Mouse (Mus musculus) heart, adult 11 months (tissue): ENCODE measurements around the gene Grb2.
"Not testable (repeated sequence)": the region's sequence is repeated elsewhere in the genome, so short reads cannot be mapped to it uniquely, and the experiment has no call there.

Source experiments
- DNase-seq: peaks from one replicate; pipeline ENCODE4 v3.0.0; 2022

The Grb2 gene

GRCm38 (mm10) chr11:115684877-115685276, 23.5 kb downstream of the Grb2 start:
- DNase-seq, result no peak

DNA sequence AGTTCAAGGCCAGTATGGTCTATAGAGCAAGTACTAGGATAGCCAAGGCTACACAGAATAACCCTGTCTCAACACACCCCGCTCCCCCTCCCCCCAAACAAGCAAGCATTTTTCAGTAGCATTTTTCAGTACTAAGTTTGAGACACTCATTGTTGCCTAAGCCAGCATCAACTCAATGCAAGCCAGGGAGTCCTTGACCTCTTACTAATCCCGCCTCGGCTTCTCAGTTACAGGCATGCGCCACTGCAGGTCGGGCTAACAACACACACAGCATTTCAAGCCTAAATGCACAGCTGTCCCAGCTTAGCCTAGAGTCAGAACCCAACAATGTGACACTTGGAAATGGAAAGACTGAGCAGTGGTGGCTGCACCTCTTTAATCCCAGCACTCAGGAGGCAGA, 25.1 kb downstream of the Grb2 start:
- DNase-seq, result no peak

- DNase-seq, result no peak
Measured at GRCm38 (mm10) chr11:115682411-115682810, 26.0 kb downstream of the Grb2 start.

DNA sequence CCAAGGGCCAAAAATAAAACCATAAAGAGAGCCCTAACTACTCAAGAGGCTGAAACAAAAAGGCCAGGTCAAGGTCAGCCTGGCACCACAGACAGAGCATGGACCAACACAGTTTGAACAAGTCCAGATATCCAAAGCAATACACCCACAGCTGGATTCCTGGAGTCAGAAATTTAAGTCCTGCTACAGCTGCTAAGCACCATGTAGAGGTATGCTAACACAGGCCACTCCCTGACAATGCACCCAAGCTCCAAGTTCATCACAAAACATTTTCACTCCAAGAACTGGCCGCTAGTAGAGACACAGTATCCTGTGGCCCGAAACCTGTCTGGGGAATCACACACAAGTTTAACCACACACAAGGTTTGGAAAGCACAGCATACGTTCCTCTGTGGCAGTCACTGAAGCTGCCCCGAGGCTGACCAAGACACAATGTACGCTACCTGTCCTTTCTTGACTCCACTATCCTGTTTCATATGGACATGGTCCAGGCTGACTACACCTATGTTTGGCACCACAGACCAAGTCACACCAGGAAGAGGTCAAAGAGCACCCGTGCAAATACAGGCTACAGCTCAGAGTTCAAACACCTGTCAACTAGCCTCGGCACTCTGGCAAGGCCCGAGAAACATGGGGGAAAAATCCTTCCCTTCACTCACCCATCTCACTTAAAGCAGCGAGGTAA, 28.7 kb downstream of the Grb2 start:
- DNase-seq, result no peak

- no peak for DNase-seq
Measured at GRCm38 (mm10) chr11:115678861-115679260, 29.5 kb downstream of the Grb2 start.

- no peak for DNase-seq
Measured at GRCm38 (mm10) chr11:115677511-115677910, 30.9 kb downstream of the Grb2 start.

DNA sequence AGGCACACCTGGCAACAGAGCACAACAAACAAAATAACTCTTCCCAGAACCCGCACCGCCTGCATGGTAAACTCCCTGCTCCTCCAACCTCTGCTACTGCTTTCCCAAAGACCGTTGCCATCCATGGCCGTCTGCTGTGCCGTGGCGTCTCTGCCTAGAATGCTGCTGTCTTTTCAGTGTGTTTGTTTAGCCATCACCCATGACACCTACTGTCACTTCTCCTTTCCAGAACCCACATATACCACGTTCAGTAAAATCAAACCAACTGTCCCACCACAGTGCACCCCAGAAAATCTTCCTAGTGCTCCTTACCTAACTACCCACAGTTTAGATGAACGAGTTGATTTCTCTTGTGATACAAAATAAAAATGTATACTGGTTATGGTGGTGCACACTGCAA, 31.7 kb downstream of the Grb2 start:
- DNase-seq, result no peak

DNA sequence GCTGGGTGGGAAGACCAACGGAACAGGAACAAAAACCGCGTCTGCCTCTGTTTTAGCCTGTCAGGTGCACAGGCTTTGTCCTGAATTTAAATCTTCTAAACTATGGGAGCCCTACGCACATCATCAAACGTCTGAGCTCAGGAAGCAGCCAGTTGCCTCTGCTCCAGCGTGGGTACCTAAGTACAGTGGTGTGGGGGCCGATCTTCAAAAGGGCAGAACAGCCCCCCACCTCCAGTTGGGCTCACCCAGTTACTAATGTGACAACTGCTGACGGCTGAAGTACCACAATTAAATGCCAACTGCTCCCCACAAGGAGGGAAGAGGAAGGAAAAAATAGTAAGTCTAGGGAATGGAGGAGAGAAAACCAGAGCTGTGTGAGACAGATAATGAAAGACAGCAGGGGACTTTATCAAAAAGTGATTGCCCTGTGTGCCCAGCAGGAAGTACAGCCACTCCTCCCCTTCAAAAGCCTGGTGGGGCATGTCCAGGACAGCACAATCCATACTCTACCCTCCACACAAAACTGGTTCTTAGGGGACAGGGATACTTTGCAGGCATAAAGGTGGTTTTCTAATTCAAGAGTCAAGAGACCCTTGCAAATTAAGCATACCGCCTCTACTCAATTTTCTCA, 34.0 kb downstream of the Grb2 start:
- peak; percentile 85 for DNase-seq

GRCm38 (mm10) chr11:115673471-115674234, 34.7 kb downstream of the Grb2 start:
- no peak for DNase-seq

DNA sequence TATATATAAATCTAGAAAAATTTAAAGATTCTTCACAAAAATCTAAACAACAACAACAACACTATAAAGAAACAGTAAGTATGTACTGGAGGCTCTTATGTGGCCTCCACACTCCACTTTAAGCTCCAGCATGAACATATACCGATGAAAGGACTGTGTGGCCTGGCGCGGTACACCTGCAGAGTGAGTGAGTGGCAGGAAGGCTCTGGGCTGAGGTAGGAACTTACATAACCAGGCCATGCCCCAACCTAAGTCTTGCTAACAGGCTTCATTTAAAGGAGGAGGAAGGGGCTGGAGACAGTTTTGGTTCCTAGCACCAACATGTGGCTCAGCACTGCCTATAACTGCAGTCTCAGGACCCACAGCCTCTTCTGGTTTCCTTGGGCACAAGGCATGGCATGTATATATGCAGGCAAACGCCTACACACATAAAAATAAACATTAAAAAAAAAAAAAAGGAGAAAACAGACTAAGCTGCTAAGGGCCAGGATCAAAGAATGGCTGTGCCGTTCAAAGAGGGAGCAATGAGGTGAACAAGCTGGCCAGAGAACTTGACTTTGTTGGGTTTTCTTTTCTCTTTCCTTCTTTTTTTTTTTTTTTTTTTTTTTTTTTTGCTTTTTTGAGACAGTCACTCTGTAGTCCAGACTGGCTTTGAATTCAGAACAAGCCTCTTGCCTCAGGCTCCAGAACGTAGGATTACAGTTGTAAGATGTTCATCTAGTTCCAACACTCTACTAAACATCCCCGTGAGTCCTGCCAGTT, 36.0 kb downstream of the Grb2 start:
- DNase-seq, result no peak

- no peak for DNase-seq
Measured at GRCm38 (mm10) chr11:115670451-115671050, 37.8 kb downstream of the Grb2 start.

DNA sequence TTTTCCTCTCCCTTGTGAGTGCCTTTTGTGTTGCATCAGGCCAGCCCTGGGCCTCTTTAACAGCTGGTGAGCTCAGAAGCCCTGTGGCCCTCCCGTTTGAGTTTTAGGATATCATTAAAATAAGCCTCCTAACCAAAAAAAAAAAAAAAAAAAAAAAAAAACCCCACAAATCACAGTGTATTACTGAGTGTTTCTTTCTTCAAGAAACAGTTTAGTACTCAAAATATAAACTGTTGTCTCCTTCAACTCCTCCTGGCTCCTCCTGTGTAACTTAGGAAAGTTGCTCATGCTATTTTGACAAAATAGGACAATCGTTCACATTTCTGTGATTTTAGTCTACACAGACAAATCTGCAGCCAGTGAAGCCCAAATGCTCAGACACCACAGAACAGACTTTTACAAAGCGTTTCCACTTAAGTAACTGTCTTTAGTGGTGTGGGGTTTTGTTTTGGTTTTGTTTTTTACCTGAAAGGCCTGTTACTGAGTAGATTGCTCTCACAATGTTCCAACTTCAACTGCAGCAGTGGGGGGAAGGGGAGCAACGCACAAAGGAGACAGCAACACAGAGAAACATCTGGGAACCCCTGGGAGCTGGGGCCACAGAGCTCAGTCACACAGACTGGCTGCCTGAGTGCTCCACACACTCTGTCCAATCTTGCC, 44.6 kb downstream of the Grb2 start:
- no peak for DNase-seq

DNA sequence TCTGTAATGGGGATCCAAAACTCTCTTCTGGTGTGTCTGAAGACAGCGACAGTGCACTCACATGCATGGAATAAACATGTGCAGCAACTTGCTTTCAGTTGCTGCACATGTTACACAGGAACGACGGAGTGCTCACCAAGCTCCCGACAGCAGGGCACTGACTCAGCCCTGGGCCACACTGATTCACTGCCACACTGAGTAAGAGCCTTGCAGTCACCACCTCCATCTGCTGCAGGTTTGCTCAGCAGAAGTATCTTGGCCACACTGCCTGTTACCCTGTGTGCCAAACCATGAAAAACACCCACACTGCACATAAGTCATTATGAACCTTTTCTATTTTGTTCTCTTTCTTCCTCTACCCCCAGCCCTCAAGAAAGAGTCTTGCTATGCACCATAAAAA, 48.0 kb downstream of the Grb2 start:
- no peak for DNase-seq

GRCm38 (mm10) chr11:115658521-115658920, 49.9 kb downstream of the Grb2 start:
- no peak for DNase-seq

DNA sequence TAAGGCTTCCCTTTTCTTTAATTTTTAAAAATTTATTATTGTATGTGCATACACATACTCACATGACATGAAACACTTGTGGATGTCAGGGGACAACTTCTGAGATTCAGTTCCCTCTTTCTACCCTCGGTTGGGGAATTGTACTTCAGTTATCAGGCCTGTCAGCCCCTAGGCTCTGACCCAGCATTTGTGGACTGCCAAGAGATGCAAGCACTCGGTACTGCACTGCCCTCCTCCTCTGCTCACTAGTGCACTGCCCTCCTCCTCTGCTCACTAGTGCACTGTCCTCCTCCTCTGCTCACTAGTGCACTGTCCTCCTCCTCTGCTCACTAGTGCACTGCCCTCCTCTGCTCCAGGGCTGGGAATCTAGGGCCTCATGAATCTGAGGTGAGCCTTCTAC, 54.3 kb downstream of the Grb2 start:
- DNase-seq, result no peak

GRCm38 (mm10) chr11:115653194-115653593, 55.2 kb downstream of the Grb2 start:
- no peak for DNase-seq

DNA sequence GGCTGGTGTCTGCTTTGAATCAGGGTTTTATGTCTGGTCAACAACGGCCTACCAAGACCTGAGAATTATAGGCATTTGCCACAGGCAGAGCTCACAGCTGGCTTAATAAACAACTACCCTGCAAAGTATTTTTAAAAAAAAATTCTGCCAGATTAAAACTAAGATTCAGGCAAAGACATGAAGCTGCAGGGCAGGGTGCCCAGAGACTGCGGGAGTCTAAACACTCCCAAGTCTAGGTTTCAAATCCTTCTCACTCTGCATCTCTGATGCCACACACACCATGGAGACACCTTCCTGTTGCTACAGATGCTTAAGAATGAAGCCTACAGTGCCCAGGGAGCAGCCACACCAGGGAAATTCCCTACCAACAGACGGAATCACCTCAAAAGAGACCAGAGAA, 56.7 kb downstream of the Grb2 start:
- DNase-seq, result no peak

GRCm38 (mm10) chr11:115649706-115650105, 58.7 kb downstream of the Grb2 start:
- DNase-seq, result no peak

GRCm38 (mm10) chr11:115647459-115647858, 60.9 kb downstream of the Grb2 start:
- peak; percentile 88 for DNase-seq

GRCm38 (mm10) chr11:115646439-115646838, 62.0 kb downstream of the Grb2 start:
- DNase-seq, result no peak

DNA sequence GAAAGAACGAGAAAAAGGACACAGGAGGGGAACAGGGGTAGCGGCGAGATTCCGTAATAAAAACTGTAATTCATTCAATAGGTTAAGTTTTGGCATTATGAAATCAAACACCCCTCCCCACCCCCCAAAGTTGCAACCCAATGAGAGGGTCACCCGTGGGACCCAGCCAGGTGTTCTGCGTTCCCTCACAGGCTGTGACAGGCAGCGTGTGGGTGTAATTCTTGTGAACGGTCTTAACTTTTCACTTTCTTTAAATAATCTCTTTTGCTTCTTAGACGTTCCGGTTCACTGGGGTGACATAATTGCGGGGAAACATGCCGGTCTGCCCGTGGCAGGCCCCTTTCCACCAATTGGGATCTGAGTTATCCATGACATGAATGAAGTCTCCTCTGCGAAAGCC, 62.9 kb downstream of the Grb2 start:
- not testable (repeated sequence) for DNase-seq

- DNase-seq, result peak; percentile 87
Measured at GRCm38 (mm10) chr11:115644308-115644707, 64.1 kb downstream of the Grb2 start.
